Mouse (Mus musculus): ENCODE measurements around the gene Emsy.

Emsy gene

GRCm38 (mm10) chr7:98542731-98543142, 113.8 kb downstream of the Emsy start:
- no peak for DNase-seq (ENCODE audit: low spot score)

GRCm38 (mm10) chr7:98542267-98542666, 114.3 kb downstream of the Emsy start:
- no peak for DNase-seq (ENCODE audit: low spot score)

- DNase-seq (ENCODE audit: low spot score), result no peak
These were observed 115.0 kb downstream of the Emsy start for GRCm38 (mm10) chr7:98541564-98541963.

- DNase-seq (ENCODE audit: low spot score), result no peak
These were observed 115.7 kb downstream of the Emsy start for GRCm38 (mm10) chr7:98540879-98541278.

GRCm38 (mm10) chr7:98537967-98538573, 118.5 kb downstream of the Emsy start:
- DNase-seq (ENCODE audit: low spot score), result no peak

GRCm38 (mm10) chr7:98537210-98537966, 119.2 kb downstream of the Emsy start:
- no peak for DNase-seq (ENCODE audit: low spot score)

Data from testis, postnatal 14 days (tissue).